Mouse (Mus musculus): ENCODE measurements around the gene March9. TPM values are rescaled to one million over a fixed set of nuclear protein-coding genes. Genes with fewer than 3 reads are reported as not detected.
"Not testable (repeated sequence)": the region's sequence is repeated elsewhere in the genome, so short reads cannot be mapped to it uniquely, and the experiment has no call there.

The March9 gene
- polyA plus RNA-seq, 1 experiment from 2014 or later: 1.5 TPM

DNA sequence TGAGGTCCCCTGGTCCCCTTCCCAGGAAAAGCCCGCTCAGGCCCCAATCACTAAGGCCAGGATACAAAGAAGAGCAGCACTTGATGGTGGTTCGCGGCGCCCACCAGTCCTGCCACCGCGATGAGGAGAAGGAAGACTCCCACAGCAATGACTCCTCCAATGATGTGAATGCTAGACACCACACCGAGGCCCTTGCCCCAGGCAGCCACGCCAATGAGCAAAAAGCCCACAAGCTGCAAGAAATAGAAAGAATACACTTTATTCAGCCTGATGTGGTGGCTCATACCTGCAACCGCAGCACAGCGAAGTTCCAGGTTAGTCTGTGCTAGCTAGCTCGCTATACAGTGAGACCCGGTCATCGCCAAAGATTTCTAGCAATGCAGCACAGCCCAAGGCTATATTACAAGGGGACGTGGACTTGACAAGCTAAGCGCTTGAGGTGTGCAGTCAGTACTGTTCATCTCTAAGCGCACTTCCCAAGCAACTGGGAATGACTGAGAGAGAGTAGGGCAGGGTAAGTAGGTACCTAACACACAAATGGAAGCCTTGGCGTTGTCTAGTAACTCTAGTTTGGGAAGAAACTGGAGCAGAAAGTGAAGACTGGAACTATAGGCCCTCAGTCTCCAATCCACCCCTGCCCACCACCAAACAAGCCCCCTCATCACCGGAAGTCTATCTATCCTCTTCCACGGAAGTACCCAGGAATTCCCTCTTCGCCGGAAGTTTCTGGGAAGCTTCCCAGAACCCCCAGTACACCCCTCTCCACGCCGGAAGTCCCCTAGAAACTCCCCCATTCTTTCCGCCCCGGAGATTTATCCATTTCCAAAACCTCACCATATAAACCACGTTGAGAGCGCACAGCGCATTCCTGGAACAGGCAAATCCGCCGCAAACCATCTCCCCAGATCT is 9.6 kb upstream of the March9 start:
- peaks cover 32% of the 10 kb centered on the region for H3K4me1 ChIP-seq
- H3K4me3 ChIP-seq: peak overlapping the region; percentile 68
- ATAC-seq (ENCODE audit: low FRiP score, low read depth): peak; percentile 73
- H3K27ac ChIP-seq: peak overlapping the region; percentile 89
- WGBS: 7% methylated on average over 30 of the region's 30 CpGs
- H3K27me3 ChIP-seq: no peaks in the 10 kb centered on the region
- peak overlapping the region; percentile 78 for H3K9ac ChIP-seq
- peaks cover 42% of the 10 kb centered on the region for H3K36me3 ChIP-seq
- no peaks in the 10 kb centered on the region for H3K9me3 ChIP-seq
- peak overlapping the region; percentile 98 for H3K4me2 ChIP-seq (replicated peaks)

DNA sequence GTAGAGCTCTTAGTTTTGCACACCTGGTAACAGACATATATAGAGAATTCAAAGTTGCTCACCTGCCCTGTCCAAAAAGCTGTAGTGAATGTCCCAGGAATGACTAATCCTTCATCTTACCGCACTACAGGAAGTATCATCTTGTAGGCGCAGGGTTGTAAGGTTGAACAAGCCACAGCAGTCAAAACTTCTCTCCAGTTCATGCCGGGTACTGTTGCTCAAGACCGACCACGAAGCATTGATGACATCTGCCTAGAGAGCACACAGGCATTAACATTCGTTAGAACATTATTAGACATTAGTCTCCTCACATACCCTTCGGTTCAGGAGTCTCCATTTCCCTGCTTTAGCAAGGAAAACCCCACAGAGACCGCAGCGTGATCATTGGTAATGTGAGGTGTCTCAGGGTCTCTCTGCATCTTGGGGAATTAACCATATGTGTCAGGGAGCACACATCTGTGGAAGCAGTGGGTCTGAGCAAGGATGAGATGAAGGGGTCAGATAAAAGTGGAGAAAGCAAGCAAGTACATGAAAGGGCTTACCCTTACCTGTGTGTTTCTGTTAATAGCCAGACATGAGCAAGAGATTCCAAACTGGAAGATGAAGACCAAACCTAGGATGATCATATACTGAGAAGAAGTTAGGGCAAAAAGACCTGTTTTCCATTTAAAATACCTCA is 8.5 kb upstream of the March9 start:
- no peak for ATAC-seq (ENCODE audit: low FRiP score, low read depth)

DNA sequence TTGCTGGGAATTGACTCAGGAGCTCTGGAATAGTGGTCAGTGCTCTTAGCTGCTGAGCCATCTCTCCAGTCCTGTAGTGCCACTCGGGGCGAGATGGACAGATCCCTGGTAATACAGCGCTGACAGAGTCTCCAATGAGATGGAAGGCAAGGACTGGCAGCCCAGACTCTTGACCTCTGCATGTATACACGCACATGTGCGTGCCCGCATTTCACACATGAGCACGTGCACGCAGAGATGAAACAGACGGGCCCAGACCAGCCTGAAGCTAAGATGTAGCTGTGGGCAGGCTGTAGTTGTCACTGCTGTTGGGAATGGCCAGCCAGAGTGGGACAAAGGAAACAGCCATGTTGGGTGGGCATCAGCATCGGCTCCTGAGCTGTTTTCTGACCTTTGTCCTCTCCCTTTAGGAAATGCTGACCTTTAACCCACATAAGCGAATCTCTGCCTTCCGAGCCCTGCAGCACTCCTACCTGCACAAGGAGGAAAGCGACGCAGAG is 6.6 kb upstream of the March9 start:
- Histone ChIP-seq H3K9ac (no peak overlapping the region), H3K36me3 (peaks cover 43% of the 10 kb centered on the region), H3K4me3 (no peak overlapping the region), H3K4me1 (peaks cover 33% of the 10 kb centered on the region), H3K9me3 (no peaks in the 10 kb centered on the region), H3K4me2 (replicated peaks) (no peak overlapping the region), H3K27me3 (peaks cover 2% of the 10 kb centered on the region), H3K27ac (no peak overlapping the region)
- ATAC-seq (ENCODE audit: low FRiP score, low read depth): no peak
- 87% methylated on average over 14 of the region's 14 CpGs for WGBS

More for the DNA sequence above, 8.5 kb upstream of the March9 start:
- Histone ChIP-seq H3K27ac (no peak overlapping the region; the same call in 1 of the 2 replicates), H3K9ac (peak overlapping the region; percentile 78), H3K4me2 (replicated peaks) (peak overlapping the region; percentile 98), H3K9me3 (no peaks in the 10 kb centered on the region), H3K4me3 (peak overlapping the region; percentile 68), H3K27me3 (no peaks in the 10 kb centered on the region), H3K4me1 (peaks cover 33% of the 10 kb centered on the region), H3K36me3 (peaks cover 43% of the 10 kb centered on the region)
- 80% methylated on average over 9 of the region's 9 CpGs for WGBS

DNA sequence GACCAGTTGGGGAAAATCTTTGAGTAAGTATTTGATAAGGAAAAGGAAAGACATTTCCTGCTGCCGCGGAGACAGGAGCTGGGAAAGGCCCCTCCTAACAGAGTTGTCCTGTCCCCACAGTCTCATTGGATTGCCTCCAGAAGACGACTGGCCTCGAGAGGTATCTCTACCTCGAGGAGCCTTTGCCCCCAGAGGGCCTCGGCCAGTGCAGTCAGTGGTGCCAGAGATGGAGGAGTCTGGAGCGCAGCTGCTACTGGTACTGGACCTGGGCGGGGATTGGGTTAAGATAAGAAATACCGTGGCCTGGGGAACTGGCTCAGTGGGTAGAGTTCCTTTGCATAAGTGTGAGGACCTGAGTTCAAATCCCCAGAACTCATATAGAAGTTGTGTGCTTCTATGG is 6.0 kb upstream of the March9 start:
- ATAC-seq (ENCODE audit: low FRiP score, low read depth): no peak

GRCm38 (mm10) chr10:127063913-127064870 is 4.2 kb upstream of the March9 start:
- Histone ChIP-seq H3K9ac (peak overlapping the region; percentile 97), H3K4me3 (peak overlapping the region; percentile 83), H3K9me3 (no peaks in the 10 kb centered on the region), H3K4me1 (peaks cover 27% of the 10 kb centered on the region), H3K4me2 (replicated peaks) (peak overlapping the region; percentile 92), H3K27me3 (peaks cover 17% of the 10 kb centered on the region), H3K27ac (peak overlapping the region; percentile 72), H3K36me3 (peaks cover 43% of the 10 kb centered on the region)
- ATAC-seq (ENCODE audit: low FRiP score, low read depth): no peak
- 13% methylated on average over 37 of the region's 37 CpGs for WGBS

More for the DNA sequence above, 6.0 kb upstream of the March9 start:
- Histone ChIP-seq H3K4me2 (replicated peaks) (no peak overlapping the region), H3K4me3 (no peak overlapping the region), H3K9ac (no peak overlapping the region), H3K27ac (no peak overlapping the region), H3K9me3 (no peaks in the 10 kb centered on the region), H3K36me3 (peaks cover 43% of the 10 kb centered on the region), H3K27me3 (peaks cover 8% of the 10 kb centered on the region), H3K4me1 (peaks cover 28% of the 10 kb centered on the region)
- 88% methylated on average over 9 of the region's 9 CpGs for WGBS

GRCm38 (mm10) chr10:127063239-127063872 is 3.4 kb upstream of the March9 start, which contains the start of gene Cdk4:
Gene Cdk4, plus strand, starts transcription at chr10:127063534.
- under 1% methylated on average over 46 of the region's 46 CpGs for WGBS
- H3K9me3 ChIP-seq: no peaks in the 10 kb centered on the region
- H3K4me3 ChIP-seq: peak within 1 kb of the TSS; percentile 83
- peaks cover 39% of the 10 kb centered on the region for H3K36me3 ChIP-seq
- peak within 1 kb of the TSS; percentile 92 for H3K4me2 ChIP-seq (replicated peaks)
- H3K4me1 ChIP-seq: peaks cover 27% of the 10 kb centered on the region
- H3K9ac ChIP-seq: peak within 1 kb of the TSS; percentile 97
- peak; percentile 92 for ATAC-seq (ENCODE audit: low FRiP score, low read depth)
- H3K27me3 ChIP-seq: peaks cover 22% of the 10 kb centered on the region
- H3K27ac ChIP-seq: peak within 1 kb of the TSS; percentile 72

DNA sequence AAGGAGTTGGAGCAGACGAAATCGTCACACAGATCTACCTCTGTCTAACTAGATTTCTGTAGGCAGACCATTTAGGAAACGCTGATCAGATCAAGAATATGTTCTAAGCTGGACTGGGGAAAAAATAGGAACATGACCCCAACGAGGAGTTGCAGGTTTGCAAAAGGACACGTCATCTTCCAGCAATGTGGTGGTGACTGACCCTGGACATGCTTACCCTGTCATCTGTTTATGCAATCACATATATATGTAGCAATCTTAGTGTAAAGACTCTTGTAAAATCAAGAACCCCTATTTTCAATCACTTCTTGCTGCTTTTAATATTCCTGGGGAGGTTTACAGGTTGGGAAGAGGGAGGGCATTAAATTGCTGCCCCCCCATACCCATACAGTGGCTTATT is 2.5 kb upstream of the March9 start:
- 70% methylated on average over 5 of the region's 5 CpGs for WGBS
- H3K4me2 ChIP-seq (replicated peaks): no peak overlapping the region
- ATAC-seq (ENCODE audit: low FRiP score, low read depth): no peak

GRCm38 (mm10) chr10:127062101-127062500 is 2.1 kb upstream of the March9 start:
- not testable (repeated sequence) for H3K4me2 ChIP-seq (replicated peaks); H3K9ac ChIP-seq; H3K9me3 ChIP-seq; ATAC-seq (ENCODE audit: low FRiP score, low read depth); H3K4me3 ChIP-seq; H3K27ac ChIP-seq
- Histone ChIP-seq H3K27me3 (peaks cover 28% of the 10 kb centered on the region), H3K4me1 (peaks cover 29% of the 10 kb centered on the region), H3K36me3 (peaks cover 35% of the 10 kb centered on the region)
- 85% methylated on average over 4 of the region's 4 CpGs for WGBS

More for the DNA sequence above, 2.5 kb upstream of the March9 start:
- H3K36me3 ChIP-seq: peaks cover 35% of the 10 kb centered on the region
- no peak overlapping the region for H3K4me3 ChIP-seq
- no peak overlapping the region for H3K9ac ChIP-seq
- H3K4me1 ChIP-seq: peaks cover 29% of the 10 kb centered on the region
- no peaks in the 10 kb centered on the region for H3K9me3 ChIP-seq
- peaks cover 25% of the 10 kb centered on the region for H3K27me3 ChIP-seq
- no peak overlapping the region for H3K27ac ChIP-seq

- Histone ChIP-seq H3K4me3 (no peak overlapping the region), H3K27ac (no peak overlapping the region), H3K9me3 (no peaks in the 10 kb centered on the region), H3K36me3 (peaks cover 34% of the 10 kb centered on the region), H3K4me2 (replicated peaks) (no peak overlapping the region), H3K9ac (no peak overlapping the region), H3K4me1 (peaks cover 29% of the 10 kb centered on the region), H3K27me3 (peaks cover 28% of the 10 kb centered on the region)
- no peak for ATAC-seq (ENCODE audit: low FRiP score, low read depth)
- WGBS: 68% methylated on average over 2 of the region's 2 CpGs
Observed at GRCm38 (mm10) chr10:127061513-127061912, 1.5 kb upstream of the March9 start.

GRCm38 (mm10) chr10:127061085-127061484 is 1.1 kb upstream of the March9 start:
- no peak overlapping the region for H3K4me3 ChIP-seq

More at GRCm38 (mm10) chr10:127061085-127061484, 1.1 kb upstream of the March9 start:
- no peak for ATAC-seq (ENCODE audit: low FRiP score, low read depth)
- 43% methylated on average over 5 of the region's 5 CpGs for WGBS
- Histone ChIP-seq H3K27ac (no peak overlapping the region), H3K36me3 (peaks cover 34% of the 10 kb centered on the region), H3K27me3 (peaks cover 28% of the 10 kb centered on the region), H3K4me2 (replicated peaks) (no peak overlapping the region; the same call in 1 of the 2 replicates), H3K9ac (no peak overlapping the region), H3K9me3 (no peaks in the 10 kb centered on the region), H3K4me1 (peaks cover 29% of the 10 kb centered on the region)
